Mouse (Mus musculus): ENCODE measurements around the gene Lrrk1.

The Lrrk1 gene

GRCm38 (mm10) chr7:66296921-66297655, 91.1 kb downstream of the Lrrk1 start:
- DNase-seq, result no peak

DNA sequence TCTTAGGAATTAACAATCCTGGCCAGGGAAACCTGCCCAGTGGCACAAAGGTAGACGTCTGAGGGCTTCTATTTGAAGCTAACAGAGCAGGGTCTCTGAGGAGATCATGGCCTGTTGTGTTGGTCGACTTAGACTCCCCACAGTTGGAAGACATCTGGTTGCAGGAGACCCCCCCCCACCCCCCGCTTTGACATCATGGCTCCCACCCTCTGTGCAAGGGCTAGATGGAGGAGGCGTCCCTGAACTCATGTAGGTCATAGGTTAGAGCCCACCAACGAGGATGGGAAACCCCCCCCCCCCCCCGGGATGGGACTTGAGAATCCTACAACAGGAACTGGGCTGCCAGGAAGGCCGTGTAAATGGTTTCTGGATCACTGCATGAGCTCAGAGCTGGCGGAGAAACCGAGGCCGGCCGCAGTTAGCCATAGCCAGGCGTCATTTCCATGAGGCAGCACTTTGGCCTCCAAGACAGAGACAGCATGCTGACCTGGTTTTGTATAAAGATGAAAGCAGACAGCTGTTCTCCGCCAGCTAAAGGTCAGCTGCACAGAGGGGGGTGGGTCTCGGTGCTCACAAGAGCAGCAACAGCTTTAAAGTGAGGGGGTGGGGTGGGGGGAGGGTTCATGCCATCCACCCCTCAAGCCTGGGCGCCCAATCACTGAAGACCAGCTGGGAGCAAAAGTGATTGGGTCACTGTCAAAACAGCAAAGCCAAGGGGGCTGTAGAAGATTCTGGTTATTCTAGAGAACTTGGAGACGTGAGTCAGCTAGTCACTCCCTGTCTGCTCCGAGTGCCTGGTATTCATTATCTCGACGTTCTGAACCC, 95.4 kb downstream of the Lrrk1 start:
- no peak for DNase-seq

GRCm38 (mm10) chr7:66292010-66292409, 96.1 kb downstream of the Lrrk1 start:
- no peak for DNase-seq

- no peak for DNase-seq
Measured at GRCm38 (mm10) chr7:66282984-66283612, 105.1 kb downstream of the Lrrk1 start.

GRCm38 (mm10) chr7:66282265-66282664, 105.9 kb downstream of the Lrrk1 start:
- no peak for DNase-seq

DNA sequence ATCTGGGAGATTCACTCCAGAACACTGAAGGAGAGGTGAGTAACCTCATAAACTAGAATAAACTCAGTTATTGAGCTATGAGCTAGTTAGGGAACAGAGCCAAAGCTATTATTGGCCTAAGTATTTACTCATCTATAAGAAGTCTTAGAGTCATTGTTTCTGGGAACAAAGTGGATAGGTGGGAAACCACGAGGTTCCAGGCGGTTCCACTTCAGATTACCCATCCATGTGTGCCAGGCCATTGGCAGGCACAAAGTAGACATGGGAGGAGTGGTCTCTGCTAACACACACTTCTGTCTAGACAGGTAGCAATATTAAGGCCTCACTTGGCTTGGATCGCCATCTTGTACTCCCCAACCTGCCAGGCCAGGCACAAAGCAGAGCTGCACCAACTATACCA, 110.1 kb downstream of the Lrrk1 start:
- DNase-seq, result no peak

GRCm38 (mm10) chr7:66273494-66273893, 114.7 kb downstream of the Lrrk1 start:
- no peak for DNase-seq

- DNase-seq, result no peak
Measured at GRCm38 (mm10) chr7:66271226-66271625, 116.9 kb downstream of the Lrrk1 start.

DNA sequence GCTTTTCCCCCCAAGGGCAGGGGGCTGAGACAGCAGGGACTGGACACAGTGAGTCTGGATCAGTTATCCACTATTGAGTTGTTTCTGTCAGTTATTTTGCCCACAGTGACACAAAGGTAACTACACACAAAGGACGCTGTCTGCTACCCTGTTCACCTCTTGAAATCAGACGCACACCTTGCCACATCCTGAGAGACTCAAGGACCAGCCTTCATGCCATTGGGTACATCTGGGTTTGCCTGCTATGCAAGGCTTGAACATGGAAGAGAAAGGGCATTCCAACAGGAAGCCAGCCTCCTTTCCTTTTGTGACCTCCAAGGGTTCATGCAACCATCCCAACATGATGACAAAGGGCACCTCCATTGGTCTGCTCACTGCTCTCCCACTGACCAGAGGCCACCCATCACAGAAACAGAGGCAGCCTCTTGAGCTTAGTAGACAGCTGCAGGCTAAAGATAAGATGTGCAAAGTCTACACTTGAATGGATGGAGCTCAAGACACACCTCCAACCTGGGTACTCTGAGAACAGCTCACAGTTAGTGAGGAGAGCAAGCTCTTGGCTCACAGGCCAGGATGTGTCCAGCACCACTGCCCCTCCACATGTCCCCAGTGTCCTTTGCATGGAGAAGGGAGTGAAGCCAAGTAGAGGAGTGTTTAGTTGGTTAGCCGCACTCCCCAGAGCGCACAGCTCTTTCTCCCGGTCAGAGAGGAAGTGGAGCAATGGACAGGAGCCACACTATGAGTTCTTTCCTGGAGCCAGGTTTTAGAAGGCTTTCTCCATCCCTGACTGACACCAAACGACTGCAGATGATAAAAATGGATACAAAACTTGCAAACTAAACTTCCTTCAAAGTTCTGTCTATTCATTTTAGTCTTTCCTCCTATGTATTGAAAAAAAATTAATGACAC, 121.0 kb downstream of the Lrrk1 start:
- DNase-seq, result no peak

DNA sequence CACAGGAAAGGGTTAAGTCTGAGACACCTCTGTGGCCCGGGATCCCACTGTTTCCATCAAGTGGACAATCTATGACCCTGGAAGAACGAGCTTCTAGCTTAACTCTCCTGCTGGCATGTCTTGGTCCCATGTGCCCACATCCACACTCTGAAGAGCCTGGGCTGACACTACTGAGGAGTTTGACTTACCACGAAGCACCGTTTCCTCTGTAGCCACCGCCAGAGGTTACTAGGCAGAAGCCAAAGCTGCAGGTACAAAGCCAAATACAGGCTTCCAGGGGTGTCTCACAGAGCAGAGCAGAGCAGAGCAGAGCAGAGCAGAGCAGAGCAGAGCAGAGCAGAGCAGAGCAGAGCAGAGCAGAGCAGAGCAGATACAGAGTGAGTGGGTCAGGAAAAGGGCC, 124.7 kb downstream of the Lrrk1 start:
- DNase-seq, result no peak

- DNase-seq, result no peak
Measured at GRCm38 (mm10) chr7:66262570-66263156, 125.5 kb downstream of the Lrrk1 start.

DNA sequence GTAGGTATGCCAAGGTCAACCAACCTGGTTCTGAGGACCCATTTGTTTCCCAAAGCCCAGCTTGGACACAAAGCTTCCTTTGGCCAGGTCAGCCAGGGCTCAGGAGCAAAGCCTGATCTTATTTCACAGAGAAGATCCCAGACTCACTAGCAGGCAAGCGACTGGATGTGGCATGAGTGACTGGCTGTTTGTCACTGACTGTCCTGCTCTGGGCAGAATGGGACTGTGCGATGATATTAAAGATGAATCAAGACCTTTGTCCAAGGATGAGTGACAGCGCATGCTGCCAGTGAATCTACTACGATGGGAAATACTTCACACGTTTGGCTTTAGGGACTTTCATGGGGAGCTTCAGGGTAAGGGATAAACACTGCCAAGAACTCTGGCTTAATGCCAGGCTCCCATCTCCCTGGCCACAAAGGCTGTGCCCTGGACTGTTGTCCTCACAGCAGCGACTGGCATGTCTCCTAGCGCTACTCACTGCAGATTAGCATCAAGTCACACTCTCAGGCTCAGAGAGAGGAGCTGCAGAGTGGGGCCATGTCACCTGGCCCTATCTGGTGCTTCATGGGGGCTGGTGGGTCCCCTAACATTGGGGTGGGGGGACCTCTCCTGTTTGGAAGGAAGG, 127.3 kb downstream of the Lrrk1 start:
- peak; percentile 59 for DNase-seq

DNA sequence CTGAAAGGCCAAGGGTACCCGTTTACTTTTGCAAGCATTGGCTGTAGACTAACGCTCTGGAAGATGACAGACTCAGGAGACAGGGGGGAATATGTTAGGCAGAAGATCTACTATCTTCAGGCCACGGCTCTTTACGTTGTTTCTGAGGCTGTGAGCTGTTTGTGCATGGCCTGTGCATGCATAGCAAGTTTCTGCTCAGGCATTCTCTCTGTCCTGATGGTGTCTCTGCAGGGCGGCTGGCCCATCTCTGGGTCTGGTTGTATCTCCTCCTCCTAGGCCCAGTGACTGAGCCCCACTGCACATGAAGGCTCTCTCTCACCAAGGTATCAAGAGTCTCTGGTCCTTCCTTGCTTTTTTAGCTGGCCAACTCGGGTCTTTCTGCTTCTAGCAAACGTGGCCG, 127.9 kb downstream of the Lrrk1 start:
- peak; percentile 23 for DNase-seq

- no peak for DNase-seq
Measured at GRCm38 (mm10) chr7:66259436-66260206, 128.5 kb downstream of the Lrrk1 start.

DNA sequence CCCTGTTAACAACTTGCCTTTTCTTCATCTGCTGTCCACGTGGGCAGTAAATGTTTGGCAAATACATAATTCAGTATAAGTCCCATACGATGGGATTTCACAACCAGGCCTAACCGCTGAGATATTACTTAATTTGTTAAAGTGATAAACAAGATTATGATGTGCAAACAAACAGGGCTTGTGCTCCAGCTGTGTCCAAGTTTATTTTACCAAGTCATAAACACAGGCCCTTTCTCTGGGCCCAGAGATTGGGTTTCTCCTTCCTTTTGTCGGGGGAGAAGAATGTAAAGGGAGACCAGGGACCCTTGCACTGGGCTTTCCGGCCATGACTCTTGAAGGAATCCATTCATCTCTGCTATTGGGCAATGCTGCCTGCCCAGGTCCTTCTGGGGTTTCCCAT, 129.2 kb downstream of the Lrrk1 start:
- no peak for DNase-seq

DNA sequence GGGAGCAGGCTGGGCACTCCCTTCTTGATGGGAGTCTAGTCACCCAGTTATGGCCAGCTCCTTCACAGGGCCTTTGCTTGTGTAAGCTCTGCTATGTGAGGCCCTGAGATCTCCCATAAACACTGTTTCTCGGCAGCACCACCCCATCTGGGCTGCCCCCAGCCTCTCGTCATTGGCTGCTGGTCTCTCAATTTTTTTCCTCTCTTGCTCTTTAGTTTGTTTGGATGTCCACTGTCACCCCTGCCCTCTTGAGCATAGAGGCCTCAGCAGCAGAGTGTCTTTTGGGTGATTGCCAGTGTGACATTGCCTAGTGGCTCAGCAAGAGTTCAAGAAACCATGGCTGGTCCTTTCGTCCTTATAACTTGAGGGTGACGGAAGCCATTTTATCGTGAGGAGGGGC, 130.9 kb downstream of the Lrrk1 start:
- DNase-seq, result no peak

DNA sequence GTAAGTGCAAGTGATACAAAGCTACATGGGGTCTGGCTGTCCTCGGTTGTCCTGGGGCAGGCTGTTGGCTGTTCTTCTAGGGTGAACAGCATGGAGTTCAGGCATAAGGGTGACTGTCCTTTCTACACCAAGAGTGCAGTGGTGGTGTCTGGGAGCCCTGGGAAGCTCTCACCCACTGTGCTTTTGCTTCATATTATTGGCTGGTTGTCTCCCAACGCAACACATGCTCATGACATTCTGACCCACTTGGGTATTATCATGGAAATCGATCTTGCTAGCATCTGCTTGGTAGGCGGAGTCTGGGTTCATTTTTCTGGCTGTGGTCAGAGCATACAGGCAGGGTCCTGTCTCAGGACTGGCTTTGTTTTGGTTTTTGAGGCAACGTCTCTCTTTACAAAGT, 131.7 kb downstream of the Lrrk1 start:
- no peak for DNase-seq

DNA sequence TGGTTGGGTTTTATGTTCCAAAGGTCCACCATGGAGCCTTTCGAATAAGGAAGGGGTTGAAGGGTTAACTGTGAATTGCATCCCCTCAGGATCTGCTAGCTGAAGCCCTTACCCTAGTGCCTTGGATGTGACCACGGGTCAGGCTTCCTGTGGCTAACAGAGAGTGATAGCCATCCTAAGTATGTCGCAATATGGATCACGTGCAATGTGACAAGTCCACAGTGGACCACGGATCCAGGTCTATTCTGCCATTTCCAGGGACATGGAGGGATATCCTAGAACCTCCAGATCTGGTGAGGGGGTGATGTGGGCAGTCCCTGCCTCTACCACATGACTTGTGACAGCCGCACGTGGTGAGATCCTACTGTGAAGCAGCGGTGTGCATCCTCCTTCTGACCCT, 133.2 kb downstream of the Lrrk1 start:
- DNase-seq, result no peak

DNA sequence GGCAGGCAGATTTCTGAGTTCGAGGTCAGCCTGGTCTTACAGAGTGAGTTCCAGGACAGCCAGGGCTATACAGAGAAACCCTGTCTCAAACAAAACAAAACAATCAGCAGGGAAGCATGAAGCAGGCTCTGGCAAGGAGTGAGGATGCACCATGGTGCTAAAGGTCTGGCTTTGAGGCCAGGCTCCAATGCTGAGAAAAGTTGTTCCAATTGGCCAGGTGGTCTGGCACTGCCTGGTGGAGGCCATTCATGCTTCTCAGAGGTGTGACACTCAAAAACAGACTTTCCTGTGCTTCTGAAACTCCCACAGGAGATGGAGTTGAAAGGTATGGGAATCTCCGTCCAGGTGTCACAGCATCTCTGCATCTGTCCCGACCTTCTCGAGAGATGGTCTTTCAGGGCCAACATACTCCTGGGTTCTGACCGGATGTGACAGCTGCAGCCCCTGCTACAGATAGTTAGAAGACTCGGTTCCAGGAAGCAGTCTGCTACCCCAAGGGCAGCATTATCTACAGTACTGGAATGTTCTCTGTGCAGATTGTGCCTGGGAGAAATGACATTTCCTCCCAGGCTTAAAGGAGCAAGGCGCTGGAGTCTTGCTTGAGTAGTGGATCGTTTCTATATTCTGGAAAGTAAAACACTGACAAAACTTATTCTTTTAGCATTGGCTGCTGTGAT, 134.0 kb downstream of the Lrrk1 start:
- DNase-seq, result no peak

- peak; percentile 51 for DNase-seq
Measured at GRCm38 (mm10) chr7:66250030-66250429, 138.1 kb downstream of the Lrrk1 start.

GRCm38 (mm10) chr7:66249426-66249825, 138.7 kb downstream of the Lrrk1 start:
- no peak for DNase-seq

Data from cerebellum, adult 8-10 months (tissue).